Mouse (Mus musculus) Muller cell, postnatal 12 days (primary cell): ENCODE measurements at regions not wholly inside any gene's neighbourhood (a gene's known extent, or its start where the extent isn't known, plus 50 kb on each side); places are given as distances from the start of the nearest gene placed in this dataset.

Source experiments
- DNase-seq: peaks from one replicate; pipeline ENCODE4 v3.0.0-alpha.2; 2015; ENCODE audit errors: inconsistent ontology term

GRCm38 (mm10) chr14:28773068-28773467 is 244.9 kb upstream of the Lrtm1 start:
- DNase-seq, result no peak

DNA sequence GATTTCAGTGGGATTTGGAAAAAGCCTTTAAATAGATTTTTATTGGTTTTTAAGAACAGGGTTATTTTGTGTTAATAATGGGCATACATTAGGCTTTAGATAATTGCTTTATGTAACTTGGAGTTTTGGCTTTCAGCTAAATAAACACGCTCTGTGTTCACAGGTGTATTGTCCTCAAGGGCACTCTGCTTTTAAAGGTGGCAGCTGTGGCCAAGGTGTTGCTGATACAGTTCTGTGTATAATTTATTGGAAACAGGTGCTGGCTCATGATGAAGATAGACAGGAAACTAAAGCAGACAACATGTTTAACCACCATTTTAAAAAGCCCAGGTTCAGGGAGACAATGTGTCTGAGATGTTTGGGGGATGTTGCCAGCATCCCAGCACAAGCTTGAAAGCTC is 242.3 kb upstream of the Lrtm1 start:
- DNase-seq, result no peak

DNA sequence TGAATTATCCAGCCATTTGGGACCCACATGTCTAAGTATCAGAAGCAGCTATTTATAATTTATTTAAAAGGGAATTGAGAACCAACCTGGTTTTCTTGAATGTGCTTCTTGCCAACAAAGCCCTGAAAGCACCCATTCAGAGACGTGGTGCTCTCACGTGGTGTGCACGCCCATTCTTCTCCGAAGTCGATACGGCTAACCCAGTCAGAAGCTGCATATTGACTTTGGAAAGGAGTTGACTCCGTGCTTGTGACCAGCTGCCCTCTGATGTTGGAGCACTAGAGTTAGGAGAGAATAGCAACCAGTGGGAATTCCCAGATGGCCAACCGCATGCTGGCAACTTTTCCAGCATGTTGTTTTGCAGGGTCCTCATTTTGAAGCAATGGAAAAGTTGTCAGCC is 240.2 kb upstream of the Lrtm1 start:
- no peak for DNase-seq

DNA sequence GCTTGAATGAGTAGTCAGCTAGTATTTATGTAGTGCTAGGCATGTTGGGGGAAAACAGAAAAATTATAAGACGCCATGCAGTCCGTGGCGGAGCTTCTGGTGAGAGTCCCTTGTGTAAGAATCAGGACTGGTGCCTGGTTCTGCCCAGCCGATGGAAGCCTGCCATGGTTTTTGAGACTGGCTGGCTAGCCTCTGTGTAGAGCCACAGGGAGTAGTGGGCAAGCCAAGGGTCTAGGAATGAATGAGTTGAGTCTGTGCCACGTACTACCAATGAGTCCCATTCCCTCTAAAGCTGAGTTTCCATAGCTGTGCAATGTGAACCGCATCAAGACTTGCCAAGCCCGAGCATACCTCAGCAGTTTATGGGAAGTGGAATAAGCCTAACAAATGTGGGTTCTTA is 236.3 kb upstream of the Lrtm1 start:
- peak; percentile 20 for DNase-seq

DNA sequence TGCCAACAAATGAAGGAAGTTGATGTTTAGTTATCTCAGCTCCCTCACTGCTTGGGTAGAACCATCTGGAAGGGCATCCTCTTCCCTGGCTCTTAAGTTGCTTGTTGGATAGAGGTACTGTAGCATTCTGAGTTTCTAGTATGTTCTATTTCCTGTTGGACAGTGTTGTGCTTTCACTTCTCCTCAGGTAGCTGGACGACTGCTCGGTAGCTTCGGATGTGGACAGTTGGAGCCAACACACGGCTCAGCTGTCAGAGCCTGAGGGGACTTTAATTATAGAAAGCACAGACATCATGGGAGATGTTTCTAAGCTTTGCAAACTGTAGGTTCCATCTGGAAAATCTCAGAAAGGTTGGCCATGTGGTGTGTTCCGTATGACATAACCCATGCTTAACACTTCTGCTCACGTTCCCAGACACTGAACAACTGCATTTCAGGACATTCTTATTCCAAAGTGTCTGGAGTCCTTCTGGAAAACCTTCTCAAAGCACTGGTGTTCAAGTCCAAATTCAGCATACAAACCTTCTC is 233.8 kb upstream of the Lrtm1 start:
- DNase-seq, result no peak

DNA sequence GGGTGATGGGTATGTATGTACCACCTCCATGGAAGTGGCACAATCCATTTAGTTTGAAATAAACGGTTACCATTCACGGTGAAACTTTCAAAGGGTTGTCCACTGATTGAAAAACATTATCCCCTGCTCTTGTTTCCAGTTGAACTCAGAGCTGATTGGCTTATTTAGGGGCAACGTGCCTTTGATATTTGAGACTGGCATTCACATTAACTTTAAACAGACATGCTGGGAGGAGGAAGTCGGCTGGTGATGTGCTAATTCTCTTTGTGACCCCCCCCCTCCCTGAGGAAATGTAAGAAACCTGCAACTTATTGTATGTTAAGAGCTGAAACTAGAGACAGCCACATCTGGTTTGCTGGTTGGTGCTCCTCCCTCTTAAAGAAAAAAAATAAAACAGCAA is 219.7 kb upstream of the Lrtm1 start:
- no peak for DNase-seq

GRCm38 (mm10) chr14:28801681-28802080 is 216.3 kb upstream of the Lrtm1 start:
- no peak for DNase-seq

DNA sequence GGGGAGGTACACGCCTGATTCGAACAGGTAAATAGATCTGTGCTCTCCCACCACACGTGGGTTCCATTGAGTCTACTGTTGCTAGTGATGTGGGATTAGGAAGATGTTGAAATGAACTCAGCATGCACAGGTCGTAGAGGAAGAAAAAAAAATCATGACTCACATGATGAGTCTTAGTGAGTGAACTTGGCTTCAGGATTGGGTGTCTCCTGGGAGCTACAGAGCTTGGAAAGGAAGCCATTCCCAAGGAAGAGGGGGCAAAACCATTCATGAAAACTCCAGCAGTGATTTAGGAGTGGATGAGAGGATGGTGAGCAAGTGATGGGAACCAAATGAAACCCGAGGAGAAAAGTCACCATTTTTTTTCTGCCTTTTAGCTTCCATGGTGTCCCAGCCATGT is 215.9 kb upstream of the Lrtm1 start:
- DNase-seq, result no peak

DNA sequence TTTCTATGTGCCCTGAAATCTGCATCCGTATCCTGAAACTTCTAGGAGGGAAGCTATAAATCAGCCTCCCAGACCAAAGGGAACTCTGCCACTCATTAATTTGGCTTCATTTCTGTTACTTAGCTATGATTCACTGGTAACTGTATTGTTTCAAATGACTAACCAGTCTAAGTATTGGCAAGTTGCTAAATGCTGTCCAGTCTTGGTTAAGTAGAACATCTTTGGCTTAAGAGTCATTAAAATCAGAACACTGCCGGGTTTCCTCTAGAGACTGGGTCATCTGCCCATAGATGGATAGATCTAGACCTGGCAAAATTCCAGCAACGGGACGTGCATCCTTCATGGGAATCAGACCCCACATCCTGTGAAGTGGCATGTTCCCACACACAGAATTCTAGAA is 209.9 kb upstream of the Lrtm1 start:
- DNase-seq, result peak; percentile 88

- no peak for DNase-seq
These were observed 208.7 kb upstream of the Lrtm1 start for GRCm38 (mm10) chr14:28809355-28809754.

GRCm38 (mm10) chr14:28820970-28821369 is 197.0 kb upstream of the Lrtm1 start:
- no peak for DNase-seq

GRCm38 (mm10) chr14:28827186-28827585 is 190.8 kb upstream of the Lrtm1 start:
- no peak for DNase-seq

DNA sequence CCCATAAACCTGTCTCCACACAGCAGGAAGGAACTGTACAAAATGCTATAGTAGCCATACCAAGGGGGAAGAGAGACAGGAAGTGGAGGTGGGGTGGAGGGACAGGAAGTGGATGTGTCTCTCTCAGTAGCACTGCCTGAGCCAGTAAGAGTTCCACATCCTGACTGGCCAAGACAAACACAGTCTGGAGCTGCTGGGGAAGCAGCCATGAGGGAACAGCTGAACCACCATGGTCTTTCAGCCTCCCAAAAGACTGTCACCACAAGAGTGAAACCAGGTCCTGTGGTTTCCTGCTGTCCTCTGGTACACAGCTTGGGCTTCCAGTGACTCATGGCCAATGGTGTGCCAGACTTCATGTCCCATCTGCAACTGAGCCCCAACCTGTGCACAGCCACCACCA is 180.9 kb upstream of the Lrtm1 start:
- peak; percentile 4 for DNase-seq

- peak; percentile 19 for DNase-seq
These were observed 169.0 kb upstream of the Lrtm1 start for GRCm38 (mm10) chr14:28848831-28849590.
